Mouse (Mus musculus): ENCODE data around the gene Ntn4. TPM values are rescaled to one million over a fixed set of nuclear protein-coding genes. Genes with fewer than 3 reads are reported as not detected.

Ntn4 gene
- polyA plus RNA-seq, 1 experiment from 2014 or later = 2.2 TPM

- DNase-seq (ENCODE audit: low spot score) = no peak
- Histone ChIP-seq H3K36me3 (peaks cover 73% of the 10 kb centered on the region), H3K4me3 (no peak overlapping the region), H3K9me3 (no peaks in the 10 kb centered on the region), H3K27me3 (ENCODE audit: insufficient read depth, poor library complexity, severe bottlenecking) (peaks cover 7% of the 10 kb centered on the region), H3K4me1 (replicated peaks) (peaks cover 5% of the 10 kb centered on the region), H3K27ac (no peak overlapping the region)
- 88% methylated on average over 10 of the region's 10 CpGs for WGBS
Measured at GRCm38 (mm10) chr10:93647655-93648561, 7.4 kb downstream of the Ntn4 start.

- Histone ChIP-seq H3K27me3 (ENCODE audit: insufficient read depth, poor library complexity, severe bottlenecking) (peaks cover 5% of the 10 kb centered on the region; the same call in 1 of the 2 replicates), H3K27ac (no peak overlapping the region), H3K4me1 (replicated peaks) (0 out of 2 replicates have a peak, but pooled peaks cover 2% of the 10 kb centered on the region), H3K9me3 (no peaks in the 10 kb centered on the region), H3K4me3 (no peak overlapping the region), H3K36me3 (peaks cover 78% of the 10 kb centered on the region)
- 91% methylated on average over 8 of the region's 8 CpGs for whole genome bisulfite sequencing
- DNase-seq (ENCODE audit: low spot score) = no peak
Measured at GRCm38 (mm10) chr10:93648598-93649102, 8.2 kb downstream of the Ntn4 start.

- 0 out of 2 replicates have a peak, but pooled peaks cover 2% of the 10 kb centered on the region for H3K4me1 ChIP-seq (replicated peaks)
- peaks cover 5% of the 10 kb centered on the region; the same call in 1 of the 2 replicates for H3K27me3 ChIP-seq (ENCODE audit: insufficient read depth, poor library complexity, severe bottlenecking)
- H3K9me3 ChIP-seq = no peaks in the 10 kb centered on the region
- DNase-seq (ENCODE audit: low spot score) = no peak
- no peak overlapping the region for H3K27ac ChIP-seq
- WGBS = 83% methylated on average over 5 of the region's 5 CpGs
- H3K36me3 ChIP-seq = peaks cover 80% of the 10 kb centered on the region
- H3K4me3 ChIP-seq = no peak overlapping the region
Measured at GRCm38 (mm10) chr10:93649127-93649526, 8.6 kb downstream of the Ntn4 start.

- no peaks in the 10 kb centered on the region for H3K9me3 ChIP-seq
- no peak for DNase-seq (ENCODE audit: low spot score)
- no peaks in the 10 kb centered on the region for H3K4me1 ChIP-seq (replicated peaks)
- H3K27ac ChIP-seq = no peak overlapping the region
- H3K4me3 ChIP-seq = no peak overlapping the region
- 91% methylated on average over 5 of the region's 5 CpGs for WGBS
- peaks cover 2% of the 10 kb centered on the region; the same call in 1 of the 2 replicates for H3K27me3 ChIP-seq (ENCODE audit: insufficient read depth, poor library complexity, severe bottlenecking)
- peaks cover 79% of the 10 kb centered on the region for H3K36me3 ChIP-seq
Measured at GRCm38 (mm10) chr10:93649600-93649999, 9.1 kb downstream of the Ntn4 start.

GRCm38 (mm10) chr10:93653322-93653721 is 12.8 kb downstream of the Ntn4 start:
- Histone ChIP-seq H3K4me1 (replicated peaks) (no peaks in the 10 kb centered on the region), H3K9me3 (no peaks in the 10 kb centered on the region), H3K27me3 (ENCODE audit: insufficient read depth, poor library complexity, severe bottlenecking) (no peaks in the 10 kb centered on the region), H3K4me3 (no peak overlapping the region), H3K36me3 (peaks cover 62% of the 10 kb centered on the region), H3K27ac (no peak overlapping the region)
- WGBS = 79% methylated on average over 2 of the region's 2 CpGs
- no peak for DNase-seq (ENCODE audit: low spot score)

- Histone ChIP-seq H3K27me3 (ENCODE audit: insufficient read depth, poor library complexity, severe bottlenecking) (no peaks in the 10 kb centered on the region), H3K4me3 (no peak overlapping the region), H3K27ac (no peak overlapping the region), H3K9me3 (0 out of 2 replicates have a peak, but pooled peaks cover 3% of the 10 kb centered on the region), H3K4me1 (replicated peaks) (no peaks in the 10 kb centered on the region), H3K36me3 (peaks cover 46% of the 10 kb centered on the region)
- DNase-seq (ENCODE audit: low spot score) = no peak
- 80% methylated on average over 15 of the region's 15 CpGs for WGBS
Measured at GRCm38 (mm10) chr10:93655428-93655827, 14.9 kb downstream of the Ntn4 start.

- Histone ChIP-seq H3K4me3 (no peak overlapping the region), H3K27me3 (ENCODE audit: insufficient read depth, poor library complexity, severe bottlenecking) (no peaks in the 10 kb centered on the region), H3K4me1 (replicated peaks) (no peaks in the 10 kb centered on the region), H3K36me3 (peaks cover 22% of the 10 kb centered on the region), H3K27ac (no peak overlapping the region), H3K9me3 (0 out of 2 replicates have a peak, but pooled peaks cover 3% of the 10 kb centered on the region)
- WGBS = 78% methylated on average over 1 of the region's 1 CpGs
- no peak for DNase-seq (ENCODE audit: low spot score)
Measured at GRCm38 (mm10) chr10:93659792-93660191, 19.3 kb downstream of the Ntn4 start.

GRCm38 (mm10) chr10:93661348-93661991 is 21.0 kb downstream of the Ntn4 start:
- no peaks in the 10 kb centered on the region for H3K27me3 ChIP-seq (ENCODE audit: insufficient read depth, poor library complexity, severe bottlenecking)
- peaks cover 12% of the 10 kb centered on the region; the same call in 1 of the 2 replicates for H3K36me3 ChIP-seq
- DNase-seq (ENCODE audit: low spot score) = no peak
- WGBS = 92% methylated on average over 6 of the region's 6 CpGs
- H3K4me3 ChIP-seq = no peak overlapping the region
- H3K27ac ChIP-seq = no peak overlapping the region
- 0 out of 2 replicates have a peak, but pooled peaks cover 3% of the 10 kb centered on the region for H3K9me3 ChIP-seq
- no peaks in the 10 kb centered on the region for H3K4me1 ChIP-seq (replicated peaks)

GRCm38 (mm10) chr10:93662018-93662417 is 21.5 kb downstream of the Ntn4 start:
- H3K4me3 ChIP-seq = no peak overlapping the region
- peaks cover 10% of the 10 kb centered on the region; the same call in 1 of the 2 replicates for H3K36me3 ChIP-seq
- DNase-seq (ENCODE audit: low spot score) = no peak
- H3K27me3 ChIP-seq (ENCODE audit: insufficient read depth, poor library complexity, severe bottlenecking) = no peaks in the 10 kb centered on the region
- WGBS = 88% methylated on average over 5 of the region's 5 CpGs
- 0 out of 2 replicates have a peak, but pooled peaks cover 3% of the 10 kb centered on the region for H3K9me3 ChIP-seq
- no peak overlapping the region for H3K27ac ChIP-seq
- no peaks in the 10 kb centered on the region for H3K4me1 ChIP-seq (replicated peaks)

GRCm38 (mm10) chr10:93666222-93666621 is 25.7 kb downstream of the Ntn4 start:
- 78% methylated on average over 2 of the region's 2 CpGs for WGBS
- H3K36me3 ChIP-seq = no peaks in the 10 kb centered on the region
- H3K4me1 ChIP-seq (replicated peaks) = no peaks in the 10 kb centered on the region
- no peak overlapping the region for H3K4me3 ChIP-seq
- no peaks in the 10 kb centered on the region for H3K27me3 ChIP-seq (ENCODE audit: insufficient read depth, poor library complexity, severe bottlenecking)
- no peak for DNase-seq (ENCODE audit: low spot score)
- H3K27ac ChIP-seq = no peak overlapping the region
- H3K9me3 ChIP-seq = no peaks in the 10 kb centered on the region

- Histone ChIP-seq H3K36me3 (no peaks in the 10 kb centered on the region), H3K27me3 (ENCODE audit: insufficient read depth, poor library complexity, severe bottlenecking) (no peaks in the 10 kb centered on the region), H3K27ac (no peak overlapping the region), H3K9me3 (no peaks in the 10 kb centered on the region), H3K4me3 (no peak overlapping the region), H3K4me1 (replicated peaks) (no peaks in the 10 kb centered on the region)
- 82% methylated on average over 3 of the region's 3 CpGs for WGBS
- DNase-seq (ENCODE audit: low spot score) = no peak
Measured at GRCm38 (mm10) chr10:93666996-93667395, 26.5 kb downstream of the Ntn4 start.

- 83% methylated on average over 22 of the region's 22 CpGs for WGBS
- Histone ChIP-seq H3K4me1 (replicated peaks) (0 out of 2 replicates have a peak, but pooled peaks cover under 1% of the 10 kb centered on the region), H3K36me3 (peaks cover 21% of the 10 kb centered on the region), H3K4me3 (no peak overlapping the region), H3K9me3 (peaks cover 7% of the 10 kb centered on the region; the same call in 1 of the 2 replicates), H3K27ac (no peak overlapping the region), H3K27me3 (ENCODE audit: insufficient read depth, poor library complexity, severe bottlenecking) (no peaks in the 10 kb centered on the region)
- DNase-seq (ENCODE audit: low spot score) = no peak
Measured at GRCm38 (mm10) chr10:93672646-93673479, 32.4 kb downstream of the Ntn4 start.
